Mouse (Mus musculus): ENCODE measurements around the gene Zdhhc7.

Gene Zdhhc7

DNA sequence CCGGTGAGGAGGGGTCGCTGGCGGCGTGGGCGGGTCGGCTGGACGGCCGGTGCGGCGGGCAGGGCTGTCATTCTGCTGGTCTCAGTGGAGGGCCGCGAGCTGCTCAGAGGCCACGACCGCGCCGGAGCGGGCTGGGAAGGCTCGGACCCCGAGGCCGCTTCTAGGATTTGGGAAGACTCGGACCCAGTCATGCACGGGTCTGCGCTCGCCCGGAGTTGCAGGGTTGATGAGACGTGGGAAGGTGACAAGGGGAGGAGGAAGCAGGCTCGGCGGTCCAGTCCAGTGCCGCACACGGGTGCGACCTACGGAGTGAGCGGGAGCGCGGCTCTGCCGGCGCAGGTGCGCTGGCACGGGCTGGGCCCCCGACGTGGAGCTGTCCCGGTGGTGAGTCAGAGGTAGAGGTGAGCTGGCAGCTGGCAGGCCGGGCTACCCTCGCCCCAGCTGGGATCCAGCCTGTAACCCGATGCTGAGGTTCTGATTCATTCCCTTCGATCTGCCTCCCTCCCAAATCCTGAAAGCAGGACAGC, 13.1 kb upstream of the Zdhhc7 start:
- no peak for DNase-seq (ENCODE audit: extremely low spot score, low spot score)

DNA sequence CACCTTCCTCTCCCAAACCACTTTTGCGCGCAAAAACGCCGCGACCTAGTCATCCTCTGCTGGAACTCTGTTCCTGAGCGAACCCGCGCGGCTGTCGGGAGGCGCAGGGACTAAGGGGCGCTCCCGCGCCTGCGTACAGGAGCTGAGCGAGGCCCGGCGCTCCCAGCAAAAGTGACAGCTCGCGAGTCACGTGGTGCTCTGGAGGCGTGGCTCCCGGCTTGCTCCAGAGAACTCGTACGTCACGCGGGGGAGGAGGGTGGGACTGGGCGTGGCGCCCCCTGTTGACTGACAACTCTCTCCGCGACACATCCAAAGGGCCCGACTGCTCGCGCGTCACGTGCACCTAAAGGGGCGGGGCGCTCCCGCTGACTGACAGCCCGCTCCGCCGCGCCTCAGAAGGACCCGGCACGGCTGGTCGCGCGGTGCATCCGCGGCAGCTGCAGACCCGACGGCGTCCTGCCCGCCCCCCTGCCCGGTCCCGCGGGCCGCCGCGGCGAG, 12.5 kb upstream of the Zdhhc7 start, which contains the start of gene 6430548M08Rik:
TSS of gene 6430548M08Rik (plus strand) at position 395 of the 498 bp plus-strand sequence.
- peak; percentile 100 for DNase-seq (ENCODE audit: extremely low spot score, low spot score)

DNA sequence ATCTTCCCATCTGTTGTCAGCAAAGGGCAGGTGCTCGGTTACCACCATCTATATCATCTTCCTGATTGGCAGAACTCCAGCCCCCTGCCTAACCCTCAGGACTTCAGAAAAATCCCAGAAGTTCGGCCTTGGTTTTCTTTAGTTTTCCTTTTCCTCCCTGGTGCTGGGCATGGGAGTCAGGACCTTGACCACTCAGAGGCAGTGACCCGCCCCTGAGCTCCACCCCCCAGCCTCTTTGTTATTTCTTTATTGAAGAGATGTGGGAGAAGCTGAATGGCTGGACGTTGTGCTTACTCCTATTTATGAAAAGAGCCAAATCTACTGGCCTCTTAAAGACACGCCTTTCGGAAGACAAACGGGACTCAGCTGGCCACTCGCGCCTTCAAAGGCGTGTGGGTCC, 12.0 kb upstream of the Zdhhc7 start:
- DNase-seq (ENCODE audit: extremely low spot score, low spot score), result no peak

DNA sequence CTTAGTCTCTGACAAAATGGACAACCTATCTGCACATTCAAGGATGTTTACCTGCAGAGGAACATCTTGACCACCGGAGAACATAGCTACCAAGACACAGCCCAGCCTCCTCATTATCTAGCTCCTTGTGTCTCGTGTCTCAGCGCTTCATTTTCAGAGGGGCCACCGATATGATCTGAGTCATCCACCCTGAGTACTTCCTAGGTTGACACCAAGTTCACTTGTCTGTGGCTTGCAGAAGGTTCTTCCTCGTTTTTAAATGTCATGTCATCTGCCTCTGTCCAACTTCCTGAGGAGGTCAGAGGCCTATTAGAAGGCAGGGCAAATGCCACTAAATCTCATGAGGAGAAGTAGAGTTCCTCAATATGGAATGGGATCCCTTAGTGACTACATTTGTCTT, 11.3 kb upstream of the Zdhhc7 start:
- no peak for DNase-seq (ENCODE audit: extremely low spot score, low spot score)

DNA sequence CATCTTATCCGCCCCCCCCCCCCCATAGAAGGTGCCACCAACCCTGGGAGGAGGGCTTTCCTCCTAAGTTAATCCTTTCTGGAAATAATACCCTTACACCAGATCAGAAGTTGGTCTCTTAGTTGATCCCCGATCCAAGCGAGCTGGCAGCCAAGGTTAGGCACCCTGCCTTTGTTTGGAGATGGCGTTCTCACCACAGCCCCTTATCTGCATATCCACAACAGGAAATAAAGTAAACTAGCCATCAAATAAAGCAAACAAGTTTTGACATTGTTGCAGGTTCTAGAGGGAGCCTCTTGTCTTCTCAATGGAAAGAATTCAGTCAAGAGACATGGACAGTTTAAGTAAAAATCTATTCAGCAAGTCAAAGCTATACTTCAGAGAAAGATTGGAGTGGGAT, 10.1 kb upstream of the Zdhhc7 start:
- no peak for DNase-seq (ENCODE audit: extremely low spot score, low spot score)

DNA sequence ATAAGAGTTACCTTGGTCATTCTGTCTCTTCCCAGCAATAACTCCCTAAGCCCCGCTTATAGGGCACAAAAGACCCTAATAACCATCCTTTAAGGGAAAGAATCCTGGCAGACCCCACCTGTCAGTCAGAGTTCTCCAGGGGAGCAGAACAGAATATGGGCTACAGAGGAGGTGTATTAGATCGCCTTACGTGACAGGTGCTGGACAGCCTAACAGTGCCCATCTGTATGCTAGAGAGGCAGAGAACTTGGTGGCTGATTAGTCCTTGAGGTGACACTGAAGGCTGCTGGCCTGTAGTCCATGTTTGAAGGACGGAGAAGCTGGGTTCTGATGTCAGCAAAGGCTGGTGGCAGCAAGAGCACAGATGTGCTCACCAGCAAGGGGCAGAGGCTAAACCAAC, 9.7 kb upstream of the Zdhhc7 start:
- DNase-seq (ENCODE audit: extremely low spot score, low spot score), result no peak

DNA sequence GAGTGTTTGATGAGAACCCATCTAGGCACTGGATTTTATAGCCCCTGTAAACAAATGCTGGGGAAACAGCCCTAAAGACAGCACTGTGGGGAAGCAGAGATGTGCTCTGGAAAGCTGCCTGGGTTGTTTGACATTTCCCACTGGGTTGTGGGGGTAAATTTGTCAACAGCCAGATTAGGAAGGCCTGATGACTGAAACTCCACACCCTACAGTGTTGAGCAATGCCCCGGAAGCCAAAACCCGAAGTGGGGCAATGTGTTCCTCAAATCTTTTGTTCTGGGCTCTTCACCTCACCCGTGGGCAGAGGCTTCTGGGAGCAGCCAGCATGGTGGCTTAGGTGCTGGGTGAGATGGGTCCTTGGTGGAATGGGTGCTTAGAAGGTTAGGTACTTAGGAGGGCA, 7.9 kb upstream of the Zdhhc7 start:
- no peak for DNase-seq (ENCODE audit: extremely low spot score, low spot score)

DNA sequence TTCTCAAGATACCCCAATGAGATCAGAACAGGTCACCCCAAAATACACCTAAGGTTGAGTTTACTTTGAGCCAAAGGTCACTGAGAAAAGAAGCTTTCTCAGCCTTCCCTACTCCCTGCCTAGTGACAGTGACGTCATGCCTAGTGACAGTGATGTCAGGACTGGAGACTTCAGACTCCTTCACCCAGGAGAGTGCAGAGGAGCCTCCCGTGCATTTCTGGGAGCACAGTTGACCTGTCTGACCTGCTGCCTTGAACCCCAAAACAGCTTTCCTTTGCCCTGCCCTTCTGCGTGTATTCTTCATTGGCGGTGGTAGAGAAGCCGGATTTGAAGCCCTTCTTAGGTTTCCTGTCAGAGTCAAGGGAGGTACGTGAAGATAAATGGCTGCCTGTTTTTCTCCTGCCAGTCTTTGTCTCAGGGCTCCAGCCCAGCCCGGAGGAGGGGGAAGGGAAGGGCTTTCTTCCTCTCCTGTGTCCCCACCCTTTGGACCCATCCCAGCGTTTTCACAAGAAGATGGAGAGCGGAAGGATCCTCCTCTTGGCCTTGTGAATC, 3.5 kb upstream of the Zdhhc7 start:
- no peak for DNase-seq (ENCODE audit: extremely low spot score, low spot score)

DNA sequence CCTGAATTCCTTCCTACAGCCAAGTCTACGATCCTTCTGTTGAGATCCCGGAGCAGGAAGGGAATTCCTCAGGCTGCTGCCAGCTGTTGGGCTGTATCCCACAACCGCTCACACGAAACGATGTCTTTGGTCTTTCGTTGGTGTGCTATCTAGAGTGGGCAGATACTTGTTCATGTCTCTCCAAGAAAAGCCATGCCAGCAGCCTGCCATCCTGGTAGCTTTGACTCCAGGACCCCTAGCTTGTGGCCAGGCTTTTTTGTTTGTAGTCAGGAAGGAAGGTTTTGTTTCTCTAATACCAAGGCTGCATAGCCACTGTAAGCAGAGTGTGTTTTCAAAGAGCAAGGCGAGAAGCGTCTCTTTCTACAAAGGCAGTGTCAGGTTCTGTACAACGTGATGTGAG, 2.6 kb upstream of the Zdhhc7 start:
- DNase-seq (ENCODE audit: extremely low spot score, low spot score), result no peak

DNA sequence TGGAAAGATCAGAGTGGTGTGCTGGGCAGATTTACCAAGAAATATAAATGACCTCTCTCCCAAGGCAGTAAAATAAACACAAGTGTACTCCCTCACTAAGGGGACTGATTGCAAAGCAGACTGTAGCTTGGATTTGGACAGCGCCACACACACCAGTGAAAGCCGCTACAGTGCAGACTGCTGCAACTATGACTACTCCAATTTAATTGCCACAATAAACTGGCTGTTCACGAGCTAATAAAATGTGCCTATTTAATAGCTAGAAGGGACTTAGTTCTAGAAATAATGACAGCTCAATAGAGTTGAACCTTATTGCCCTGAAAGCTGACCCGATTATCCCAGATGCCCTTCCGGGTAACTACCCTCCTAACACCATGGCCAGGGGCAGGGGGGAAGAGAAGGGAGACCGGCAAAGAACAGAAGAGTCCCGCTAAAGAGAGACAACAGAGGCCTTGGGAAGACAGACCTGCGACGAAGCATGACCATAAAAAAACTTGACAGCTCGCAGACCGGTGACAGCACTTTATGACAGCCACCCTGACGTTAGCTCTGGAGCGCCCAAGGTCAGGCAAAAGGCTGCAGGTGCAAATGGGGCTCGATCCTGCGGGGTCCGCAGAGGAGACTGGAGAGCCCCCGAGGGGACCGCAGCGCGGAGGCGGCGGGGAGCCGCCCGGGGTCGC, 754 bp downstream of the Zdhhc7 start:
- no peak for DNase-seq (ENCODE audit: extremely low spot score, low spot score)

DNA sequence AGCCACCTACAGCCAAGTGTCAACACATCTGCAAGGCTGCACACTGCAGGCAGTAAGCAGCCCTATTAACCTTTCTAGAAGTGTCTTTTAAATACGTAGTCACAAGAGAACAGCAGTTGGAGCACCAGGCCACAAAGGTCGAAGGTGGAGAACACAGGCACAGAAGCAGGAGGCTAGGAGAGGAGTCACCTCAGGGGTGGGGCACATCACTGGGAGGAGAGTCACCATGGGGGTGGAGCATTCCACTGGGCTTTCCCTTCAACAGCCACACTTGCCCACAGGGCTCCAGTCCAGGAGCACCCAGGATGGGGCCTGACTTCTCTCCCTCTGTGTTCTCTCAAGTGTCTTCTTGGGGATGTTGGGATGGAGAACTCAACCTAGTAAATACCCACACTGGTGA, 4.8 kb downstream of the Zdhhc7 start:
- no peak for DNase-seq (ENCODE audit: extremely low spot score, low spot score)

DNA sequence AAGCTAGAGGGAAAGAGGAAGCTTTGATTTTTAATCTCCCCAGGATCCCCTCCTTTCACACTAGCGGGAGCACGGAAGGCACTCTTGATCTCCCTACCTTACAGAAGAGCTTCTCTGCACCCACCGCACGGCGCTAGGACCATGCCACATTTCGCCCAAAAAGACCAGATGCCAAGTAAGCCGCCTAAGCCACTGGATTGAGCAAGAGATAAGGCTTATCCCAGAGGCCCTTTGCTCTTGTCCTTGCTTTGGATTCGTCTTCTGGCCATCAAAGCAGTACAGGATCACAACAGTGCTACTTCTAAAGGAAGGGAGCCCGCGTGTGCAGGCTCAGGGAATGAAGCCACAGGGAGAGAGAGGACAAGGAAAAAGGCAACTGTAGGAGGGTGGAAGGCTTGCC, 6.5 kb downstream of the Zdhhc7 start:
- DNase-seq (ENCODE audit: extremely low spot score, low spot score), result no peak

DNA sequence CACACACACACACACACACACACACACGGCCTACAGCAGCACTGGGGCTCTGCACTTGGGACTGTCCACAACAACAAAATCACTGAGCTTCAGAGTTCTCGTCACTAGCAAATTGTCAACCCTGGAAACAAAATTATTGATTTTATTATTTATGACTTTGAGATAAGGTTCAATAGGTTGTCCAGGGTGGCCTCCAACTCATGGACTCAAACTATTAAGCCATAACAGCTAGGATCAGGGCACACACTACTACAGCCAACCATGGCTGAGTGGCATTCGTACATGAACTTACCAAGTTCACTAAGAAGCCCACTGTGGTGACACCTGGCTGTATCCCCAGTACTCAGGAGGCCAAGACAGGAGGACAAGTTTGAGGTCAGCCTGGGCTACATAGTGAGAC, 8.2 kb downstream of the Zdhhc7 start:
- no peak for DNase-seq (ENCODE audit: extremely low spot score, low spot score)

DNA sequence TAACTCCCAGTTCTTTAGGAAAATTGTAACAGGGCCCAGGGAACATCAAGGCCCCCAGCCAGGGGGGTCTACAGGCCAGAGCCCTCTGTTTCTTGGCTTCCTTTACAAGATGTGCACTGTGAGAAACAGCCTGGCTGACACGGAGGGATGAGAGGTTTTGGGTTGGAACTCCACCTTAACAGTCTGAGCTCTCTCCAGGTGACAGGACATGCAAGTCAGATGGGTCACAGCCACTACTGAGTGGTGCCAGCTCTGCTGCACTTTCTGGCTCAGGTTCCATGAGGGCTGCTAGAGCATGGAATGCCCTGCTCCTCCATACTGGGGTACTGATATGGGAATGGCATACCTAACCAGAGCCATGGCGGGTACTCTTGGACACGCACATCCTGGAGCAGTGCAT, 10.2 kb downstream of the Zdhhc7 start:
- DNase-seq (ENCODE audit: extremely low spot score, low spot score), result no peak

DNA sequence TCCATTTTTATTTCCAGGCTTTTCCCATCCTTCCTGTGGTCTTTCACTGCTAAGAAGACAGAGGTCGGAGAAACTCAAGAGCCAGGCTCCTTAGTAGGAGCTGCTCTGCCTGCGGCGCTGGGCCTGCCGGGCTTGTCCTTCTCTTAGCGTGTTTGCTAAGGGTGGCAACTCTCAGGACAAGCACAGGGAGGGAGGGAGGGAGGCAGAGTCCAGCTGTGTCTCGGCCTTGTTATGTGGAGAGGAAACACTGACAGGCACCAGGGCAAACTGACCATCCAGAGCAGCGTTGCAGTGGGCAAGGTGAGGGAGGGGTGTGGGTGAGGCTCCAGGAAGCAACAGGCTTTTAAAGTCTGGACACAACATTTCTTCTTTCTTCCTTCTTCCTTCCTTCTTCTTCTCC, 11.8 kb downstream of the Zdhhc7 start:
- DNase-seq (ENCODE audit: extremely low spot score, low spot score), result no peak

DNA sequence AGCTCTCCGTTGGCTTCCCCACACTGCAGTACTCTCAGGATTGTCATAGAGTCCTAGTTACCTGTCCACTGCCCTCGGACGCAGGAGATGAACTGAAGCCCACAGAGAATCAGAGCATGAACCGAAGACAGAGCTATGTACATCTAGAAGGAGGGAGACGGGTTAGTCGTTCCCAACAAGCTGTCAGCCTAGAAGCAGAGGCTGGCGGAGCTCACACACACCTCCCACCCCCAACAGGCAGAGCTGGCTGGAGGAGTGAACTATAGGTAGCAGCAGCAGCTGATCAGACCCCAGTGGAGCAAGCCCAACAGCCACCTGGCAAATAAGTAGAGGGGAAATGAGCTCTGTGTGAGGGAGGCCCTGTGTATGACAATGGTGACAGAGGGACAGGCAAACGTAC, 16.5 kb downstream of the Zdhhc7 start:
- no peak for DNase-seq (ENCODE audit: extremely low spot score, low spot score)

DNA sequence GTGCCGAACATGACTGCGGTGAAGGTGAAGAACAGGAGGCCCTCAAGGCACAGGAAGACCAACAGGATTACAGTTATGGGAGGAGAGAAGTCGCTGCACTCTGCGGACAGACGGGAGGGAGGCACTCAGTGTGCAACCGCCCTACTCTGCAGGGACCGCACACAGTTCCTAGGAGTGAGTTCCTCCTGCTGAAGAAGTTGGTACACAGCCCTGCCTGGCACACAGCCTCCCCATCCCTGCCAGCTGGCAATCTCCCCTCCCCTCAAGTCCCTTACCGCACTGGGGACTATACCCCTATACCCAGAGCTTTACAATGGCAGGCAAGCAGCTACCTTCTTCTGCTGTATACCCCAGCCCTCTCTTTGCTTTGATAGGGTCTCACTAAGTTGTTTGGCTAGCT, 18.0 kb downstream of the Zdhhc7 start:
- DNase-seq (ENCODE audit: extremely low spot score, low spot score), result no peak

DNA sequence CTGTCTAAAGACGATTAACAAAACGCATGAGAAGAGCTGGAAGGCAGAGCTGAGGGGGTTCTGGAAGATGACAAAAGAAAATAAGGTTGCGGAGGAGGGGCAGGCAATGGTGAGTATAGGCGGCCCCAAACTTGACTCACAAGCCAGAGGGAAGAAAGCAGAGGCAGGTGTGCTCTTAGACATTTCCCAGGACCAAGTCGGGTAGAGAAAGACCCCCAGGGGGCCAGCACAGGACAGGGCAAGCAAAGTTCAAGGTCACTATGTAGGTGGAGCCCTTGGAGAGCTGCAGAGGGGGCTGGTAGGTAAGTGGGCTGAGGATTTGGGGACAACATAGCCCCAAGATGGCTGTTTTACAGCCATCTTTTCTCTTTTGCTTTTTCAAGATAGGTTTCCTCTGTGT, 21.9 kb downstream of the Zdhhc7 start:
- DNase-seq (ENCODE audit: extremely low spot score, low spot score), result no peak

DNA sequence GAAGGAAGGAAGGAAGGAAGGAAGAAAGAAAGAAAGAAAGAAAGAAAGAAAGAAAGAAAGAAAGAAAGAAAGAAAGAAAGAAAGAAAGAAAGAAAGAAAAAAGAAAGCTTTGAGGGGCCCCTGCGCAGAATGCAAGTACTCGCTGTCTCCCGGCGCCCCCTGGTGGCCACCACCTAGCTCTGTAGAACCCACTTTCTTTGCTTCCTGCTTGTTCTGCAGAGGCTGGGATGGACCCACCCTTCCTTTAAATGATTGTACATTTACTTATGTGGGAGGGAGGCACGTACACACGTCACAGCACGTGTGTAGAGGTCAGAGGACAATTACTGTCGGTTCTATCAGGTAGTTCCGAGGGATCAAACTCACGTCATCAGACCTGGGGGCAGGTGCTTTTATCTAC, 23.2 kb downstream of the Zdhhc7 start:
- peak; percentile 75 for DNase-seq (ENCODE audit: extremely low spot score, low spot score)

DNA sequence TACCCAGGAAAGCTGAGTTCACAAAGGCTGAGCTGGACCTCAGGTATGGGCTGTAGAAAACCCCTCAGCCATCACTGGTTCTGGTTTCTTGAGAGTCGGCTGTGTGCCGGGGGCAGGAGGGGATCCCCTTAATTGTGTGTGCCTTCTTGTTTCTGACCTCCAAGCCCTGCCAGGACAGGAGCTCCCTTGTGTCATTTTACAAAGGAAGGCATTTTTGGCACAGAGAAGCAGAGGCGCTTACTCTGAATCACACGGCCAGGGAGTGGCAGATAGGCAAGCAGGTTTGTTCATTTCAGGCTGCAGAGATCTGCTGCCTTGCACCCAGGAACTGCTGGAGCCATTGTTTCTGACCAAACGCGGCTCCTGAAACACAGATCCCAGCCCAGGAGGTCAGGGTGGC, 25.9 kb downstream of the Zdhhc7 start:
- DNase-seq (ENCODE audit: extremely low spot score, low spot score), result no peak

DNA sequence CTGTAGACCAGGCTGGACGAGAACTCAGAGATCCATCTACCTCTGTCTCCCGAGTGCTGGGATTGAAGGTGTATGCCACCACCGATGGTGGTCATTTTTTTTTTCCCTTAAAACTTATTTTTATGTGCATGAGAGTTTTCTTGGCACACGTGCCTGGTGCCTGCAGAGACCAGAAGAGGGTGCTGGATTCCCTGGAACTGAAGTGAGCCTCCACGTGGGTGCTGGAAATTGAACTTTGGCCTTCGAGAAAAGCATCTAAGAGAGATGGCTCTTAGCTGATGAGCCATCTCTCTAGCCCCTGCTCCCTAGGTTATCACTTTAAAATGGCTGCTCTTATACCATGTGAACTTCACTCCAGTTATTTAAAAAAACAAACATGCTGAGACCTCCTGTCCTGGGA, 26.8 kb downstream of the Zdhhc7 start:
- no peak for DNase-seq (ENCODE audit: extremely low spot score, low spot score)

DNA sequence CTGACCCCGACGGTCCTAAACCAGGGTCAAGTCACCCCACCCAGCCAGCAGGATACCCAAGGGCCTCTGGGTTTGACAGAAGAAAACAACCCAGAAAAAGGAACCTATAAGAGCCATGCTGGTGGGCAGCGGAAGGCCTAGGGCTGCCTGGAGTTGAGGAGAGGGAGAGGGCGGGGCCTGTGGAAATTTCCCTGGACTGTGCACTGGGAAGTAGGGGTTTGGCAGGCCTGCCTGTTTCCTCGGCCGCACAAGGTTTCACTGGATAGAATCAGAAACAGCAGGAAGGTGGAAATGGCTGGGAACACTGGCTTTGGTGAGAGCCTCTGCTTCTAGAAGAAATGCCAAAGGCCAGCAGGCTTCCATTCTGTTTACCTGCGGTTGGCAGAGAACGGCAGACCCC, 28.5 kb downstream of the Zdhhc7 start:
- no peak for DNase-seq (ENCODE audit: extremely low spot score, low spot score)

DNA sequence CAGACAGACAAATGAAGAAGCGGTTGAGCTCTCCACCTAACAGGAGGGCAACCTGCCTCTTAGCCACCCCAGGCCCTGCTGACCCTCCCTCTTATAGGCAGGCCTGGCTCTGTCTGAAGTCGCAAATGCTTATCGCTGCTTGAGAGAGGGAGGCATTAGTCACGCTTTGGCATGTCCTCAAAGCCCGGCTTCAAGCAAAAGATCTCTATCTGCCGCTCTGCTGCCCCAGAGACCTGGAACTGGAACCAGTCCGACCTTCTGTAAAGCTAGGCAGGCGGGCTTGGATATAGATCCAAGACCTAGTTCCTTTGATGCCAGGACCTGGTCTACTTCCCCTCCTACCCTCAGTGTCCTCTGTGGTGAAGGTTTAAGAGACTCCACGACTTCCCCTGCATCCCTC, 29.0 kb downstream of the Zdhhc7 start:
- no peak for DNase-seq (ENCODE audit: extremely low spot score, low spot score)

Data from neural tube, embryonic 10.5 days (tissue).